In genomic region chr5:132098461-132098860, GRCm38 (mm10) we compare ENCODE assay signal across 13 mouse cellular contexts.
A peak's percentile ranks its signal among the peaks of the same experiment; 100 is the strongest.
DNase-seq lines count a peak whose midpoint lies in the region; ATAC-seq and TF ChIP-seq lines count a peak whose summit lies in the region.
"Had no signal": no experiment of that assay in that cellular context is flagged by ENCODE, and none has a peak within 500 bp of the region (broad histone marks: within the 10 kb centered on the region; RNA-seq: fewer than 3 reads in every experiment).

No protein-coding gene starts in this region.

- H3K27me3 ChIP-seq in kidney, embryonic 14.5 days (ENCODE audit: control insufficient read depth, insufficient read depth, low read length), result no peaks in the 10 kb centered on the region
- no peaks in the 10 kb centered on the region for H3K27me3 ChIP-seq in stomach, embryonic 14.5 days (ENCODE audit: control insufficient read depth, insufficient read depth, low read length)
- no peaks in the 10 kb centered on the region for H3K27me3 ChIP-seq in stomach, postnatal 0 days (ENCODE audit: control insufficient read depth, insufficient read depth, low read length)
- H3K27me3 ChIP-seq: neural tube, embryonic 12.5 days had no signal

- peak; percentile 23 for DNase-seq in embryo, embryonic 11 days
- DNase-seq in embryo, embryonic 9.5 days (ENCODE audit: extremely low spot score), result no peak
- DNase-seq in kidney, adult 11 months, result peak; percentile 65
- no peak for DNase-seq in stomach, postnatal 0 days (ENCODE audit: low spot score)
- DNase-seq in kidney, postnatal 36 days, result peak; percentile 30 to 71
- no peak for DNase-seq in cerebellum, adult 8-10 months
- DNase-seq: cerebellum, postnatal 25 days; right cerebral cortex, postnatal 14 days had no signal

- TF ChIP-seq CTCF in stomach, postnatal 0 days (IDR thresholded peaks at IDR 0.05; ENCODE audit: low read depth), result no peak

- H3K36me3 ChIP-seq in kidney, embryonic 14.5 days (ENCODE audit: control insufficient read depth, insufficient read depth, low read length), result no peaks in the 10 kb centered on the region
- no peaks in the 10 kb centered on the region for H3K36me3 ChIP-seq in stomach, embryonic 14.5 days (ENCODE audit: control insufficient read depth, insufficient read depth, low read length)
- H3K36me3 ChIP-seq in stomach, postnatal 0 days (ENCODE audit: control insufficient read depth, insufficient read depth, low read length), result no peaks in the 10 kb centered on the region
- H3K36me3 ChIP-seq: neural tube, embryonic 12.5 days had no signal

- no peak for ATAC-seq in kidney, embryonic 14.5 days (ENCODE audit: low FRiP score, low TSS enrichment)
- ATAC-seq in stomach, embryonic 14.5 days (ENCODE audit: insufficient number of reproducible peaks, insufficient read depth, low FRiP score, low read depth), result no peak
- no peak for ATAC-seq in stomach, postnatal 0 days (ENCODE audit: low FRiP score, low TSS enrichment)
- ATAC-seq: inflammation-experienced regulatory T-cells, adult 6 months had no signal

- peaks cover 5% of the 10 kb centered on the region; the same call in 1 of the 2 replicates for H3K4me1 ChIP-seq in kidney, embryonic 14.5 days (ENCODE audit: control insufficient read depth, insufficient read depth, low read length)
- peaks cover 13% of the 10 kb centered on the region; the same call in 1 of the 2 replicates for H3K4me1 ChIP-seq in stomach, embryonic 14.5 days (ENCODE audit: control insufficient read depth, insufficient read depth, low read length)
- no peaks in the 10 kb centered on the region for H3K4me1 ChIP-seq in stomach, postnatal 0 days (replicated peaks; ENCODE audit: control insufficient read depth, insufficient read depth)

- no peak overlapping the region for H3K9ac ChIP-seq in kidney, embryonic 14.5 days (ENCODE audit: low read depth, low read length)
- no peak overlapping the region for H3K9ac ChIP-seq in stomach, embryonic 14.5 days (replicated peaks; ENCODE audit: low read depth, low read length)
- H3K9ac ChIP-seq in stomach, postnatal 0 days (ENCODE audit: low read length), result no peak overlapping the region
- H3K9ac ChIP-seq: neural tube, embryonic 12.5 days had no signal

- WGBS in kidney, embryonic 14.5 days, result 42% methylated on average over 3 of the region's 3 CpGs
- WGBS in stomach, embryonic 14.5 days, result 26% methylated on average over 3 of the region's 3 CpGs
- WGBS in stomach, postnatal 0 days, result 34% methylated on average over 3 of the region's 3 CpGs

- no peak overlapping the region for H3K4me3 ChIP-seq in kidney, embryonic 14.5 days (ENCODE audit: low read length)
- H3K4me3 ChIP-seq in stomach, embryonic 14.5 days (ENCODE audit: low read depth, low read length), result no peak overlapping the region
- no peak overlapping the region for H3K4me3 ChIP-seq in stomach, postnatal 0 days (ENCODE audit: low read depth, low read length)
- H3K4me3 ChIP-seq: neural tube, embryonic 12.5 days had no signal

- H3K9me3 ChIP-seq in kidney, embryonic 14.5 days (ENCODE audit: control insufficient read depth, low read length), result no peaks in the 10 kb centered on the region
- H3K9me3 ChIP-seq in stomach, embryonic 14.5 days (ENCODE audit: control insufficient read depth, low read depth, low read length), result no peaks in the 10 kb centered on the region
- H3K9me3 ChIP-seq in stomach, postnatal 0 days (ENCODE audit: control insufficient read depth, low read length), result no peaks in the 10 kb centered on the region
- H3K9me3 ChIP-seq: neural tube, embryonic 12.5 days had no signal

- H3K4me2 ChIP-seq in kidney, embryonic 14.5 days (replicated peaks; ENCODE audit: low read depth, low read length), result no peak overlapping the region
- no peak overlapping the region for H3K4me2 ChIP-seq in stomach, embryonic 14.5 days (replicated peaks; ENCODE audit: low read depth, low read length)
- no peak overlapping the region for H3K4me2 ChIP-seq in stomach, postnatal 0 days (replicated peaks; ENCODE audit: low read depth)
- H3K4me2 ChIP-seq: neural tube, embryonic 12.5 days had no signal

- H3K27ac ChIP-seq in kidney, embryonic 14.5 days (ENCODE audit: low read depth, low read length), result no peak overlapping the region
- peak overlapping the region; percentile 48; the same call in 1 of the 2 replicates for H3K27ac ChIP-seq in stomach, embryonic 14.5 days (ENCODE audit: low read length)
- no peak overlapping the region for H3K27ac ChIP-seq in stomach, postnatal 0 days (replicated peaks)
- H3K27ac ChIP-seq: macrophage; neural tube, embryonic 12.5 days had no signal

- TF ChIP-seq EP300 in stomach, postnatal 0 days (optimal IDR thresholded peaks at IDR 0.05), result no peak

Comparison
In these comparisons a context has a peak if more than half of its experiments do, and no peak if none do; other contexts are left out.
1. DNase-seq: peak in embryo, embryonic 11 days (single experiment), kidney, adult 11 months (single experiment) and kidney, postnatal 36 days (2 of 2); none in embryo, embryonic 9.5 days (single experiment), stomach, postnatal 0 days (single experiment) and cerebellum, adult 8-10 months (single experiment).